Mouse (Mus musculus): Measurements from ENCODE around the gene Relch. TPM values are rescaled to one million over a fixed set of nuclear protein-coding genes. Genes with fewer than 3 reads are reported as not detected.

Gene Relch
- polyA plus RNA-seq (2012; rRNA removed) = 8.3 and 9.7 TPM in 2 replicates

GRCm38 (mm10) chr1:105663171-105663961 lies at the start of gene Relch, which contains the start of gene Pign:
TSS of gene Relch (plus strand) at chr1:105663861.
TSS of gene Pign (minus strand) at chr1:105663677.

GRCm38 (mm10) chr1:105780457-105781364 lies 117.0 kb downstream of the Relch start, which contains the start of gene Tnfrsf11a:
TSS of gene Tnfrsf11a (plus strand) at chr1:105780718.

Other genes with a start within 250 kb of the Relch start
- 5.9 and 6.2 TPM in 2 replicates for gene Pign, start 184 bp upstream of the Relch start, polyA plus RNA-seq (2012; rRNA removed)
- 0.37 and 0.44 TPM in 2 replicates for gene Tnfrsf11a, start 116.9 kb downstream of the Relch start, polyA plus RNA-seq (2012; rRNA removed)